Mouse (Mus musculus) kidney, postnatal 25 days (tissue): ENCODE results near the gene Riox1.

ENCODE experiments used
- DNase-seq, 2 experiments: peaks; one replicate each; pipeline ENCODE4 v3.0.0; 2021; ENCODE audit warnings: mixed read lengths in 2 of 2

Gene Riox1

DNA sequence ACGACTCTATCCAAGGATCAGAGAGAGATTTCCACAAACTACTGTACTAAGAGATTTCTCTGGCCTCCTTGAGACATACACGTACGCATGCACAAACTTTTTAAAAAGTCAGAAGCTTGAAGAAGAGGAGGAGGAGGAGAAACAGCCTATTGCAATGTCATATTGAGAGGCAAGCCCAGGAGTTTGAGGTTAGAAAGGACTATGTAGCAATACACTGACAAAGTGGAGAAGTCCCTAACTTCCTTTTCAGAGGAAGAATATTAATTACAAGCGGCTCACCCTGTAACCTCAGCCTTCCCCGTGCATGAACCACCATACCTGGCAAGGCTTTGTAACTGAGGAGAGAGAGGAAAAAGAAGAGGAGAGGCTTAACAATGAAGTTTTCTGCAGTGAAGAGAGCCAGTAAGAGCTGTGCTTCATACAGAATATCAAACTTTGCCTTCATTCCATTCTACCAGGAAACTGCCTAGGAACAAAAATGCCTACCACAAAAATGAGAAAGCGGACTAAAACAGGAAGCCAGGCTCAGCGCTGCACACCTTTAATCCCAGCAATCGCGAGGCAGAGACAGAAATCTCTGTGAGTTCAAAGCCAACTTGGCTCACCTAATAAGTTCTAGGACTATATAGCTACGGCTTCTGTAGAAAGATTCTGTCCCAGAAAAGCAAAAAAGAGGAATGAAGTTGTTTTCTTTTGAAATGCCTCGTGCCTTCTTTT is 474 bp upstream of the Riox1 start:
- DNase-seq = no peak

DNA sequence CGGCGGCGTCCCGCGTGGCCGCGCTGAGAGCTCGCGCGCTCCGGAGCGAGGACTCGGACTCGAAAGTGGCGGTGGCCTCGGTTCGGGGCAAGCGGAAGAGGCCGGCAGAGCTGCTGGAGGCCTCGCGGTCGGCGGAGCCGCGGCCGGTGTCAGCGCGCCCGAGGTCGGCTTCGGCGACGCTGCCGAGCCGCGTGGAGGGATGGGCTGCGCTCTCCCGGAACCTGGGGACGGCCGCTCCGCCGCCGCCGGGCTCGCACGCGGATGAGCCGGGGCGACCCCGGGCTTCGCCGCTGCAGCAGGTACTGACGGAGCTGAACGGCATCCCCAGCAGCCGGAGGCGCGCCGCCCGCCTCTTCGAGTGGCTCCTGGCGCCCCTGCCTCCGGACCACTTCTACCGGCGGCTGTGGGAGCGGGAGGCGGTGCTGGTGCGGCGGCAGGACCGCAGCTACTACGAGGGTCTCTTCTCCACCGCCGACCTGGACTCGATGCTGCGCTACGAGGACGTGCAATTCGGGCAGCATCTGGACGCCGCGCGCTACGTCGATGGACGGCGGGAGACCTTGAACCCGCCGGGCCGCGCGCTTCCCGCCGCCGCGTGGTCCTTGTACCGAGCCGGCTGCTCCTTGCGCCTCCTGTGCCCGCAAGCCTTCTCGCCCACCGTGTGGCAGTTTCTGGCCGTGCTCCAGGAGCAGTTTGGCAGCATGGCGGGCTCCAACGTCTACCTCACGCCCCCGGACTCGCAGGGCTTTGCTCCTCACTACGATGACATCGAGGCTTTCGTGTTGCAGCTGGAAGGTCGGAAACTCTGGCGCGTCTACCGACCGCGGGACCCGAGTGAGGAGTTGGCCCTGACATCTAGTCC is 663 bp downstream of the Riox1 start:
- DNase-seq = peak; percentile 33 to 54

DNA sequence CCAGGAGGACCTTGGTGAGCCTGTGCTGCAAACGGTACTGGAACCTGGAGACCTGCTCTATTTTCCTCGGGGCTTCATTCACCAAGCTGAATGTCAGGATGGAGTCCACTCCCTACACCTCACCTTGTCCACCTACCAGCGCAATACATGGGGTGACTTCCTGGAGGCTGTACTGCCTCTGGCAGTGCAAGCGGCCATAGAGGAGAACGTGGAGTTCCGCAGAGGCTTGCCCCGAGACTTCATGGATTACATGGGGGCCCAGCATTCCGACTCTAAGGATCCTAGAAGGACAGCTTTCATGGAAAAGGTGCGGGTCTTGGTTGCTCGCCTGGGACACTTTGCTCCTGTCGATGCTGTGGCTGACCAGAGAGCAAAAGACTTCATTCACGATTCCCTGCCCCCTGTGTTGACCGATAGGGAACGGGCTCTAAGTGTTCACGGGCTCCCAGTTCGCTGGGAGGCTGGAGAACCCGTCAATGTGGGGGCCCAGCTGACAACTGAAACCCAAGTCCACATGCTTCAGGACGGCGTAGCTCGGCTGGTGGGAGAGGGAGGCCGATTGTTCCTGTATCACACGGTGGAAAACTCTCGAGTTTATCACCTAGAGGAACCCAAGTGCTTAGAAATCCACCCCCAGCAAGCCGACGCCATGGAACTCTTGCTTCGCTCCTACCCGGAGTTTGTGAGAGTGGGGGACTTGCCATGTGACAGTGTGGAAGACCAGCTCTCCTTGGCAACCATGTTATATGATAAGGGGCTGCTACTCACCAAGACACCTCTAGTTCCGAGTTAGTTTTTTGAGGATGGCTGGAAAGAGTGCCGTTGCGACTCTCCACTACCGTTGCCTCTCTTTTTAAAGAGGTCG is 1.5 kb downstream of the Riox1 start:
- peak in 1 of 2 experiments; percentile 43 for DNase-seq

DNA sequence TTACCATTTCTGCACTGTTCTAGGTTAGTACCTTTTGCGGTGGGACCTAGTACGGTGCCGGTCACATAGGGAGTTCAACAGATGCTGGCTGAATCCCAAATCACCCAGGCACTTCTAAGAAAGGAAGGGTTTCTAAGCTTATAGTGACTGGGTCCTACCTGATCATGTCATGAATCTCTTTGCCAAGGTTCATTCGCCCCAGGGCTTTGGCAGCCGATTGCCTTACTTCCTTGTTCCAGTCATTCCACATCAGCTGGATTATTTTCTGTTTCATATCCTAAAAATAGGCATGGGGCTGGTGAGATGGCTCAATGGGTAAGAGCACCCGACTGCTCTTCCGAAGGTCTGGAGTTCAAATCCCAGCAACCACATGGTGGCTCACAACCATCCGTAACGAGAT is 7.9 kb downstream of the Riox1 start:
- peak; percentile 21 to 50 for DNase-seq

DNA sequence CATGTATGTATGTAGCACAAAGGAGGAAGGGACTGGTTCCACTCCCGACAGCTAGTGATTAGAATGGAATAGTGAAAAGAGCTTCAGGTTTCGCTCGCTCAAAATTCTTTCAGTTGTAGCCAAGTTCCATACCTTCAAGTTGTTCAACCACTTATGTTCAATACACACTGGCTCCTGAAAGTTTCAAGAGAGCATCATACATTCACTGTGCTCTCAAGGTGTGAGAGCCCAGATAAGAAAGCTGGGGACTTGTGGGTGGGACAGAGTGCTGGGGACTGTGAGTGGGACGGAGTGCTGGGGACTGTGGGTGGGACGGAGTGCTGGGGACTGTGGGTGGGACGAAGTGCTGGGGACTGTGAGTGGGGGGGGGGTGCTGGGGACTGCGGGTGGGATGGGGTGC is 14.8 kb downstream of the Riox1 start:
- DNase-seq = no peak

DNA sequence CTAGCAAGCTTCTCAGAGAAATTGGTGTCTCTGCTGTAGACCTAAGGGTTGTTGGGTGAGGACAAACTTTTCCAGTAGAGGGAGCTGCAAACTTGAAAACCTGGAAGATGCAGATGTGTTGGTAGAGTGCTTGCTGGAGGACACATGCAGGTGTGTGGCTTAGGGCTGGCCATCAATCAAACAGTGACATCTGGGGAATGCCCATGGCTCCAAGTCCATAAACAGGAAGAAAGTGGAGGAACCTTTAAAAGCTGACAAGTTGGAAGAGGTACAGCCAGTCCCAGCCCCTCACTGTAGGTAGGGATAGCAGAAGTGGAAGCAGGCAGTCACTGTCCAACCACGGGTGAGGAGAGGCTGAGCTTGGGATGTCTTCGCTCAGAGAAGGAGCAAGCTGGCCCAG is 21.7 kb downstream of the Riox1 start:
- DNase-seq = peak; percentile 72 to 76

DNA sequence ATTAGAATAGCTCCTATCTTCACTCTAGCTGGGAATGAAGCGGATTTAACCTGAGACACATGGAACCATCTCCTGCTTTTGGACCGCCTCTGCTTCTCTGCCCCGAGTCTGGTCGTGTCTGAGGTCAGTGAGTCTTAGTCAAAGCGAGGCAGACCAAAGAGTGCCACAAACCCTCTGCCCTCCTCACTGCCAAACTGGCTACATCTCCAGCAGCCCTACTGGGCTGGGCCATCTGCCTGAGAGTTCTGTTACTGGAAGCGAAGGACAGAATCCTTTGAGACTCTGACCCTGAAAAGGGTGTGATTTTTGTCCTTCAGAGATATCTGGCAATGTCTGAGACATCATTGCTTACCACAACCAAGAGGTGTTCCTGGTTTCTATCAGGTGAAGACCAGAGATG is 28.5 kb downstream of the Riox1 start:
- DNase-seq = no peak

DNA sequence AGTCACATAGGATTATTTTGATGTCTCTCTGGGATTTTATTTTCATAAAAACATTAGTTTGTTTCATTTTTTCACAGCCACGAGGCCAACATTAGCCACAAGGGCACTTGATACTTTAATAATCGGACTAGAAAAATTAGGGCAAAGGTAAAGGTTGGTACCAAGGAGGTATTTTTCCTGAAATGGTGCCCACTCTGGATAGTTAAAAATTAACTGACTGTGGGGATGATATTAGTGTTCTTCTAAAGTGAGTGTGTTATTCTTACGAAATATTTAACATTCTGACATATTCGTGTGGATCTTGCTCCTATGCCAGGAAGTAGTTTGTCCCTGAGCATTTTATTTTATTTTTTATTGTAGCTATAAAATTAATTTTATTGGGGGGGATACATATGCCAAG is 31.2 kb downstream of the Riox1 start:
- no peak for DNase-seq

DNA sequence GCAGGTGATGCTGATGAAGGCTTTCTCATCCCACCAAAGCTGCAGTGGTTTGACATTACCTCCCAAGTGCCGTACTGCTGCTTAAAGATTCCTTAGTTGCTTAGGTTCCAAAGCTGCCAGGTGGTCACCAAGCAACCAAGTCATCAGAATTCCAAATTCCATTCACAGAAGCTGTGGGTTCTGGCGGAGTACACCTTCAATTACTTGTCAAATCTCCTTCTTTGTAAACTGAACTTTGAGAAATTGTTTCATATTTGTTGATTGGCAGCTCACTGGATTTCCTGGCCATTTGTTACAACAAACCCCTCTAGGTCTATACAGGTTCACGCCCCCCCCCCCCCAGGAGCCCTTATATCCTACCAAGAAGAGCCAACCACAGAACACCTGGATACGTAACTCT is 34.3 kb downstream of the Riox1 start, which contains the start of gene Heatr4:
Heatr4 (minus strand) TSS at position 101 of the 400 bp plus-strand sequence.
- DNase-seq = no peak

DNA sequence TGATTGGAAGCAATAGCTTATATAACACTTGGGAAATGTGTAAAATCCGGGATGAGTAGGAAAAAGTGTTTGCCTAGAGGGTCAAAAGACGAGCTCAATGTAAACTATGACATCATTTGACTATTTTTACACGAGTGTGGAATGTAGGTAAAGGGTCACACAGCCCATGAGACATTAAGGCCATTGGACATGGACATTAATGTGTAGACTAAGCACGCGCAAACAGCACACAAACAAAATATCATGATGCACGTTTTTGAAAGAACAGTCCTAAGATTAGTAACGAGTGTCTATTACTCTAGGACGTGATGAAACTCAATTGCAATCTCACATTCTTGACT is 36.8 kb downstream of the Riox1 start:
- no peak for DNase-seq

DNA sequence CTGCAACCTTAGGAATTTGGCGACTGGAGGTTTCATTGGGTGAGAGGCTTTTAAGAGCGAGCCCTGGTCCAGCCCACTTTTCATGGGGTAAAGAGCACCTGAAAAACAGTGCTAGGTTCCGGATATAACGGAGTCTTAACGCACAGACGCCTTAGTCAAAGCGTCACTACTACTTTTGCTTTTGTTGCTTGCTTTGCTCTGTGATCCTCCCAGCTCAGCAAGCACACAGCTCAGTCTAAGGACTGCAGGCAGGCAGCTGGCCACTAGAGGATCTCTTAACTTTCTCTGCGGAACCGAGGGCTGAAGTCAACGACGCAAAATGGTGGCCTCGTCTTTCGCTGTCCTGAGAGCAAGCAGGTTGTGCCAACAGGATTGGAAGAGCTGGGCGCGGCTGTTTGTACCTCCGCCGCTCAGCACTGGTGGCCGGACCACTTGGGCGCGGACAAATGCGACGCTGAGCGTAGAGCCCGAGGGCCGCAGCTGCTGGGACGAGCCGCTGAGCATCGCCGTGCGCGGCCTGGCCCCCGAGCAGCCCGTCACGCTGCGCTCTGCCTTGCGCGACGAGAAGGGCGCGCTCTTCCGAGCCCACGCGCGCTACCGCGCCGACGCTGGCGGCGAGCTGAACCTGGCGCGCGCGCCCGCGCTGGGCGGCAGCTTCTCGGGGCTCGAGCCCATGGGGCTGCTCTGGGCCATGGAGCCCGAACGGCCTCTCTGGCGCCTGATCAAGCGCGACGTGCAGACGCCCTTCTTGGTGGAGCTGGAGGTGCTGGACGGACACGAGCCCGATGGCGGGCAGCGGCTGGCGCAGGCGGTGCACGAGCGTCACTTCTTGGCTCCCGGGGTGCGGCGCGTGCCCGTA is 37.4 kb downstream of the Riox1 start, which contains the start of gene Acot2:
Acot2 (plus strand) TSS at position 279 of the 859 bp plus-strand sequence.
- peak; percentile 77 to 89 for DNase-seq

DNA sequence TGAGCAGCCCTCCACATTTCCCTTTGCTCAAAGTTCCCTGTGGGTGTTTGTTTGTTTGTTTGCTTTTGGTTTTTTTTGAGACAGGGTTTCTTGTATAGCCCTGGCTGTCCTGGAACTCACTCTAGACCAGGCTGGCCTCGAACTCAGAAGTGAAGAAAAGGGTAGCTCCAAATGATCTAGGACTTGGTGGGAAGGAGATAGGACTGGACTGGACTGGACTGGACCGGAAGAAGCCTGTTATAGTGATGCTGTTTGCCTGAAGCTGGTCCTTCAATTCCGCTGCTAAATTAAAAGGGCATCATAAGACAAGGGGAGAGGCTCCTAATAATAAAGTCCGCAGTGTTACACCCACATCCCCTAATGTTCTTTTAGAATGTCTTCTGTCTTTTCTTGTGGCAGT is 38.1 kb downstream of the Riox1 start:
- DNase-seq = peak; percentile 18 to 39

DNA sequence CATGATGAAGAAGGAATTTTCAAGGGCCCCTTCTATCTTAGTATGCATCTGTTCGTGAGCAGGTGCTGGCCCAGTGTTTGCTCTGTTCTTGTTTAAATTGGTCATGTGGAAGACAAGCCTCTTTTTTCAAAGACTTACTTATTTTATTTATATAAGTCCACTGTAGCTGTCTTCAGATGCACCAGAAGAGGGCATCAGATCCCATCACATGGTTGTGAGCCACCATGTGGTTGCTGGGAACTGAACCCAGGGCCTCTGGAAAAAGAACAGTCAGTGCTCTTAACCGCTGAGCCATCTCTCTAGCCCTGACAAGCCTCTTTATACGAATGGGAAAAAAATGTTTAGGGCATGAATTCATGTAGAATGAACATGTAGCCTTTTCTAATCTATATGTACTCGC is 39.0 kb downstream of the Riox1 start:
- no peak for DNase-seq

DNA sequence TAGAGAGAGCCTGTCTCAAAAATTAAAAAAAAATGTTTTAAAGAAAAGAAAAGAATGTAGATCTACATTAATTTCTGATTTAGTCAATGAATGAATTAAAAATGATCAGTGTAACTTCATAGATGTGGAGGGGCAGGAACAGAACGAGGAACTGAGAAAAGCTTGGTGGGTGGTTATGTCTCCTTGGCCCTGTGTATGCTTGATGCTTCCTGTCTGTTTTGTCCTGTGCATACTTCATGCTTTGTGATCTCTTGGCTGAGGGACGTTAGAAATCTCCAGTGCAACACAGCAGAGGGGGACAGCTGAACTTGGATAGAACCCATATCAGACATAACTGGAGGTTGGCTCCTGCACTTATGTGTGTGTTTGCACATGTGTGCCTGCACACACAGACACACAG is 46.8 kb downstream of the Riox1 start:
- no peak for DNase-seq

DNA sequence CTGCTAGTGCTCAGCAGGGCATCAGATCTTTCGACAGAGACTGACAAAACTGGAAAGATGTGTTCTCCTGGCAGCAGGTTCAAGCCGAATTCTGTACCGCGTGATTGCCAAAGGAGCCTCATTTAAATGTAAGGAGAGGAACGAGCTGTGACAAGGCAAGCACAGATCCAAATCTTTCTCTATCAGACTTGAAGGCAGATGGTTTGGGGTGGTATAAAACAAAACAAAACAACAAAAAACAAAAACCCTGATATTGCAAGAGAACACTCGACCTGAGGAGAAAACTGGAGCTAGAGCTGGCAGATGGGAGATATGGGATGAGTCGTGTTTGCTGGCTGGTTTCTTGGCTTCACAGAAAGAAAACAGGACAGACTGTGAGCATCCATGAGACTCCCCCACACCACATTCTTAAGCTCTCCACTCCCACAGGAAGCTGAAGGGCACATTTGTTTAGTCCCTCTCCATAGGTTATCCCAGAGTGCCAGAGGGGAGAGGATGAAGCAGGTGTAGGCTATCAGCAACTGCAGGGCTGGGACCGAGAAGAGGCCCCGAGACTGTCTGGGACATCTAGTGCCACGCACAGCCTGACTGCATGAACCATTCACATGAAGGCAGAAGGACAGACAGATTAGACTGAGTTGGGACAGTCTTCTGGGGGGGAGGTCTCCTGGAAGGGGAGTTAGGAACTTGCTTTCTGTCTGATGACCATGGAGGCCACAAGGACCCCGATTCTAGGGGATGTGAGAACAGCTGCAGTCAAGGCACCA is 48.1 kb downstream of the Riox1 start:
- peak in 1 of 2 experiments; percentile 39 for DNase-seq

DNA sequence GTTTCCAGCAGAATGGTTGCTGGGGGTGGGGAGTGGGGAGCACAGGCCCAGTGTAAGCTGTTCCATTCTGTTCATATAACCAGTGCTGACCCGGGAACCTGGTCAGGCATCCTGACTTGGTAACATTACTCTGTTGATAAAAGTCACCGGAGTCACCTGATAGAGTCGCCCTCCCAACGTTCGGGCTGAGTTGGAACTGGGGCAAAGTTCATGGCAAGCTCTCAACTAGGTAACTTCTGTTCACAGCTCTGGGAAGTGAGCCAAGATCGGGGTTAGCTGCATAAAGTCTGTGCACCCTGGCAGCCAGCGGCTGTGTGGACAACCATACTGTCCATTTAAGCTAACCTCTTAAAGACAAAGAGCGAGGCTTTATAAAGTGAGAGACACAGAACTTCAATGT is 48.8 kb downstream of the Riox1 start:
- peak; percentile 95 to 97 for DNase-seq

DNA sequence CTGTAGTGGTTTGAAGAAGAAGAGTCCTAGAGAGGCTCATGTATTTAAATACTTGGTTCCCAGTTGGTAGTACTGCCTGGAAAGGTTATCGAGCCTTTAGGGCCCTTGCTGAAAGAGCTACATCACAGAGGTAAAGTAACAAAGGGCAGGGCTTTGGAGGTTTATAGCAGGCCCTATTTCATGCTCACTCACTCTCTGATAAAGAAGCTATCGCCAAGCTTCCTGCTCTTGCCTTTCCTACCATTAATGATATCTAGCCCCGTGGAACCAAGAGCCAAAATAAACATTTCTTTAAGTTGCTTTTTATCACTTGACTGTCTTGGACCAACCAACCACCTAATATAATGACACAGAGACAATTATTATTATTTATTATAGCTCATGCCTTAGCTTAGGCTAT is 50.0 kb downstream of the Riox1 start:
- no peak for DNase-seq
